Mouse (Mus musculus): Measurements from ENCODE around the gene Pxn. TPM values are rescaled to one million over a fixed set of nuclear protein-coding genes. Genes with fewer than 3 reads are reported as not detected.

Pxn gene
- polyA plus RNA-seq, 1 experiment from 2014 or later = 21.3 TPM

- 88% methylated on average over 7 of the region's 7 CpGs for WGBS
- H3K9ac ChIP-seq (replicated peaks) = no peak overlapping the region
- no peak overlapping the region for H3K27ac ChIP-seq (replicated peaks)
- H3K36me3 ChIP-seq = peaks cover 52% of the 10 kb centered on the region
- no peaks in the 10 kb centered on the region for H3K27me3 ChIP-seq (replicated peaks)
- no peak overlapping the region for H3K4me2 ChIP-seq
- peaks cover 23% of the 10 kb centered on the region for H3K4me1 ChIP-seq
- no peak for ATAC-seq (ENCODE audit: low FRiP score)
- H3K9me3 ChIP-seq (replicated peaks) = no peaks in the 10 kb centered on the region
- H3K4me3 ChIP-seq (replicated peaks) = no peak overlapping the region
These were observed 40.9 kb downstream of the Pxn start for GRCm38 (mm10) chr5:115547421-115547820.

DNA sequence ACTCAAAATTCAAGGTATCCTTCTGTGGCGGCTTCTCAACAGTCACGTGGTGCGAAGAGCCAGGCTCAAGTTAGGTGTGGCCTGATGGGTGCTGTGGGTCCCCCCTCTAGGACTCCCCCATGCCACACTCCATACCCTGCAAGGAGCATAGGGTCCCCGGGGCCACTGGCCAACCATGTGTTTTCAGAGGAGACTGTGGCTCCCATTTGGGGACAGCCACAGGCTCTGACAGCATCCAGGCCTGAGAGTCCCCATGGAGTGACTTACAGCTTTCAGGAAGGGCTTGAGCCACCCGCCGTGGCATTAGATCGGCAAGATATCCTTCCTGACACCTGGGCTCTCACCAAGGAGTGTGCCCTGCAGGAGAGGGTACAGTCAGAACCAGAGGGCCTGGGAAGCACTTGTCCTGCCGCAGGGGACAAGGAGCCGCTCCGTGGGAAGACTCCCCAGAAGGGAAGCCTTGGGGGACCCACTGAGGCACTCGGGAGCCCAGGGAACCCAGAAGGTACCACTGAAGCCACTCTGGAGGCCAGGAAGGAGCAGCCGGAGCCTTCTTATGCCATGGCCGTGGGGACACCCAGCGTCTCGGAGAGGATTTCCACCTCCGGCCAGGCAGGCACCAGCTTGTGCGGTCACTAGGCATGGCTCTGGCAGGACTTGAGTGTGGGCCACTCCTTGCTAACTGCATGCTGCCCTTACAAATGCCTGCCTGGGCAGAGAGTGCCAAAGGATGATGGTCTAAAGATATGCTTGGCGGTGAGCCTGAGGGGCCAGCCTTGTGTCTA, 42.2 kb downstream of the Pxn start:
- Histone ChIP-seq H3K9me3 (replicated peaks) (no peaks in the 10 kb centered on the region), H3K36me3 (peaks cover 64% of the 10 kb centered on the region), H3K4me2 (no peak overlapping the region), H3K4me3 (replicated peaks) (no peak overlapping the region), H3K9ac (replicated peaks) (no peak overlapping the region), H3K4me1 (peaks cover 10% of the 10 kb centered on the region), H3K27ac (replicated peaks) (no peak overlapping the region), H3K27me3 (replicated peaks) (no peaks in the 10 kb centered on the region)
- WGBS = 92% methylated on average over 18 of the region's 18 CpGs
- ATAC-seq (ENCODE audit: low FRiP score) = no peak

DNA sequence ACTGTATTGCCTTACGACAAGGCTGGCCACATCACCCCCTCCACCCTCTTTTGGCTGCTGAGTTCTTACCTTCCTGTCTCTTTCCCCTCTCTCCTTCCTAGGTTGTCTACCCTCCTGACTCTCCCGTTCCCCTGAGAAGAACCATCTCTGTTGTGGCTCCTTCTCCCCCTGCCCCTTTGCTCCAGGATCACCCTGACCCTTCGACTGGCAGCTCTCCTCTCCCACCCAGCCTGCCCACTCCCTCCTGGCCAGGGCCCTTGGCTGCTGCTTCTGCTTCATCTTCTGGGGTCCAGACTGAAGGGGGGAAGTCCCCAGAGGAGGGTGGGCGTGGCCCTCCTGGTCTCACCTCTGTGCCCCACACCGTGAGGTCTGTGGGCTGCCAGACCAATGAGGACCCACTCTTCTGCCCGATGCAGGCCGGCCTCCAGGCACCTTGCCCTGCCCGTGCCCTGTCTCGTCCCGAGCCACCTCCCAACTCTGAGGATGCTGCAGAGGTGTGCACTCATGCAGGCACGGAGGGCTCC, 44.1 kb downstream of the Pxn start:
- H3K4me2 ChIP-seq = no peak overlapping the region
- H3K4me1 ChIP-seq = no peaks in the 10 kb centered on the region
- 82% methylated on average over 11 of the region's 11 CpGs for WGBS
- no peaks in the 10 kb centered on the region for H3K27me3 ChIP-seq (replicated peaks)
- H3K27ac ChIP-seq (replicated peaks) = no peak overlapping the region
- H3K9ac ChIP-seq (replicated peaks) = no peak overlapping the region
- H3K36me3 ChIP-seq = peaks cover 68% of the 10 kb centered on the region
- H3K4me3 ChIP-seq (replicated peaks) = no peak overlapping the region
- no peak for ATAC-seq (ENCODE audit: low FRiP score)
- H3K9me3 ChIP-seq (replicated peaks) = no peaks in the 10 kb centered on the region

DNA sequence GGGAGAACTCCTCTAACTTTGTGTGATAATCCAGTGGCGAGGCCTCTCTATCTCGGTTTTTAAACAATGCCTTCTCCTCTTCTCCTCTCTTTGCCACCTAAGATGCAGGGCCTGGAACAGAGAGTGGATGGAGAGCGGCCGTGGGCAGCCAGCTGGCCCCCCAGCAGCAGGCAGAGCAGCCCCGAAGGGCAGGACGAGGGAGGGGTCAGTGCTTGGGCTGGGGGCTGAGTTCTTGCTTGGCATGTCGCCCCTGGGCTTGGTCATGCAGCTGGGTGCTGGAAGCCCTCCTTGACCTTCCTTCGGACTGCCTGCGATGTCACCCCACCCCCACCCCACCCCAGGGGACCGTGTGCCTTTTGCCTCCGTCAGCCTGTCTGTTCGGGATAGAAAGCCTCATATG, 44.9 kb downstream of the Pxn start:
- H3K36me3 ChIP-seq = peaks cover 60% of the 10 kb centered on the region

GRCm38 (mm10) chr5:115551799-115552198, 45.3 kb downstream of the Pxn start:
- Histone ChIP-seq H3K27me3 (replicated peaks) (no peaks in the 10 kb centered on the region), H3K9ac (replicated peaks) (no peak overlapping the region), H3K4me2 (no peak overlapping the region), H3K9me3 (replicated peaks) (no peaks in the 10 kb centered on the region), H3K36me3 (peaks cover 57% of the 10 kb centered on the region), H3K4me3 (replicated peaks) (no peak overlapping the region), H3K27ac (replicated peaks) (no peak overlapping the region), H3K4me1 (no peaks in the 10 kb centered on the region; the same call in 1 of the 2 replicates)
- 86% methylated on average over 13 of the region's 13 CpGs for WGBS
- ATAC-seq (ENCODE audit: low FRiP score) = no peak

More for the DNA sequence above, 44.9 kb downstream of the Pxn start:
- Histone ChIP-seq H3K9me3 (replicated peaks) (no peaks in the 10 kb centered on the region), H3K4me2 (no peak overlapping the region), H3K4me3 (replicated peaks) (no peak overlapping the region), H3K27me3 (replicated peaks) (no peaks in the 10 kb centered on the region), H3K27ac (replicated peaks) (no peak overlapping the region), H3K4me1 (no peaks in the 10 kb centered on the region; the same call in 1 of the 2 replicates), H3K9ac (replicated peaks) (no peak overlapping the region)
- ATAC-seq (ENCODE audit: low FRiP score) = no peak
- 80% methylated on average over 12 of the region's 12 CpGs for WGBS

DNA sequence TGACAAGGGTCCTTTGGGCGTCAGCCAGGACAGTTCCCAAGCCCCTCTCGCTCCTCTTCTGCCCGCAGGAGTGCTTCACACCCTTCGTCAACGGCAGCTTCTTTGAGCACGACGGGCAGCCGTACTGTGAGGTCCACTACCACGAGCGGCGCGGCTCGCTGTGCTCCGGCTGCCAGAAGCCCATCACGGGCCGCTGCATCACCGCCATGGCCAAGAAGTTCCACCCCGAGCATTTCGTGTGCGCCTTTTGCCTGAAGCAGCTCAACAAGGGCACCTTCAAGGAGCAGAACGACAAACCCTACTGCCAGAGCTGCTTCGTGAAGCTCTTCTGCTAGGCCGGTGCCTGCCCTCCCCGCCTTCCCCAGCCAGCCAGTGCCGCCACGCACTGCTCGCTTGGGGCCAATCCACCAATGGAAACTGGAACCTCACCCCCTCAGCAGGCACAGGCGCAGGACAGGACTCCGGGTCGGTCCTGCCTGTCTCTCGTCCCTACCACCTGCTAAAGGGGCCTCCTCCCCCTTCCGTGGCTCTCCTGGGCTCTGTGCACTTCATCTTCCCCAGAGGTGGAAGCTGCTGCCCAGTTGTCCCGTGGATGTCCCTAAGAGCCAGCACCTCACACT, 47.4 kb downstream of the Pxn start:
- no peaks in the 10 kb centered on the region for H3K27me3 ChIP-seq (replicated peaks)
- no peak overlapping the region for H3K27ac ChIP-seq (replicated peaks)
- no peak overlapping the region for H3K4me2 ChIP-seq
- no peaks in the 10 kb centered on the region for H3K9me3 ChIP-seq (replicated peaks)
- no peak overlapping the region for H3K4me3 ChIP-seq (replicated peaks)
- H3K4me1 ChIP-seq = no peaks in the 10 kb centered on the region; the same call in 1 of the 2 replicates
- WGBS = 88% methylated on average over 33 of the region's 33 CpGs
- H3K36me3 ChIP-seq = peaks cover 40% of the 10 kb centered on the region
- no peak for ATAC-seq (ENCODE audit: low FRiP score)
- H3K9ac ChIP-seq (replicated peaks) = no peak overlapping the region

DNA sequence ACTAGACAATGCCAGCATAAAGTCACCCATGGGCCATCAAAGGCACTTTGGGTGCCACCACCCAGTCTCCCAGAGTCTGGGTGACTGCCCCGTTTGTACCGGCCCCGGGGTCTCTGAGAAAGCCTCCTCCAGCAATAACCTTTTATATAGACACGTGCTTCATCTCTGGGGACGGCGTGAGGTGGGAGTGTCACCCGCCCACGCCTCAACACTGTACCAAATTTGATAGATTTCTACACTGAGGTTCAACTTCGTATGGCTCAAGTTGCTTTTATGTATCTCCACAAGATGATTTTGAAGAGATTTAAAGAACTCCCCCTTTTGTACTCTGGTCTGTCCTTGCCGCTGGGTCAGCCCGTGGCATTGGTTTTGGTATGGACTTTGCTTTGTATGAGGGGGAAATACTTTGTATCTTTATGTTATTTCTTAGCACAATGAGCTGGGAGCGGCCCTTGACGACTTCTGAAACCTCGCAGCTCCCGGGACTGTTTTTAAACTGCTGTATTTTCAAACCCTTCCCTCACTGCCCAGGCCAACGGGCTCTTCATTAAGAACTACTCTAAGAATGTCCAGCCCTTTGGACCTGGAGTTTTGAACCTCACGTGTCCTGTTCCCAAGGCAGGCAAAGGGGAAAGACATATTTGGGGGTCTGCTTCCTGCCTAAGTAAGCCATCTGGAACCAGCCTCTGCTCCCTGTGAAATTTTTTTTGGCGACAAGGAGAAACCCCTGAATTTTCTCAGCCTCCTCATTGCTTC, 48.2 kb downstream of the Pxn start:
- no peaks in the 10 kb centered on the region for H3K9me3 ChIP-seq (replicated peaks)
- no peak overlapping the region for H3K9ac ChIP-seq (replicated peaks)
- 93% methylated on average over 18 of the region's 18 CpGs for WGBS
- H3K27ac ChIP-seq (replicated peaks) = no peak overlapping the region
- H3K4me3 ChIP-seq (replicated peaks) = no peak overlapping the region
- H3K36me3 ChIP-seq = peaks cover 32% of the 10 kb centered on the region
- no peak overlapping the region for H3K4me2 ChIP-seq
- H3K4me1 ChIP-seq = no peaks in the 10 kb centered on the region; the same call in 1 of the 2 replicates
- H3K27me3 ChIP-seq (replicated peaks) = no peaks in the 10 kb centered on the region
- no peak for ATAC-seq (ENCODE audit: low FRiP score)

- H3K27ac ChIP-seq (replicated peaks) = no peak overlapping the region
- H3K9ac ChIP-seq (replicated peaks) = no peak overlapping the region
- no peaks in the 10 kb centered on the region for H3K9me3 ChIP-seq (replicated peaks)
- H3K4me2 ChIP-seq = no peak overlapping the region
- peaks cover 13% of the 10 kb centered on the region for H3K4me1 ChIP-seq
- 6% methylated on average over 8 of the region's 8 CpGs for WGBS
- peaks cover 38% of the 10 kb centered on the region for H3K36me3 ChIP-seq
- no peak overlapping the region for H3K4me3 ChIP-seq (replicated peaks)
- ATAC-seq (ENCODE audit: low FRiP score) = no peak
- no peaks in the 10 kb centered on the region for H3K27me3 ChIP-seq (replicated peaks)
These were observed 49.7 kb downstream of the Pxn start for GRCm38 (mm10) chr5:115556217-115556616.

GRCm38 (mm10) chr5:115558182-115558794, 51.8 kb downstream of the Pxn start:
- WGBS = 94% methylated on average over 14 of the region's 14 CpGs
- Histone ChIP-seq H3K27me3 (replicated peaks) (no peaks in the 10 kb centered on the region), H3K4me2 (no peak overlapping the region), H3K9me3 (replicated peaks) (no peaks in the 10 kb centered on the region), H3K4me3 (replicated peaks) (no peak overlapping the region), H3K4me1 (peaks cover 16% of the 10 kb centered on the region), H3K27ac (replicated peaks) (no peak overlapping the region), H3K36me3 (peaks cover 38% of the 10 kb centered on the region), H3K9ac (replicated peaks) (no peak overlapping the region)
- ATAC-seq (ENCODE audit: low FRiP score) = no peak

- H3K27me3 ChIP-seq (replicated peaks) = no peaks in the 10 kb centered on the region
- H3K9me3 ChIP-seq (replicated peaks) = no peaks in the 10 kb centered on the region
- H3K27ac ChIP-seq (replicated peaks) = peak within 1 kb of the TSS; percentile 85
- peaks cover 24% of the 10 kb centered on the region for H3K4me1 ChIP-seq
- peak within 1 kb of the TSS; percentile 94 for H3K9ac ChIP-seq (replicated peaks)
- ATAC-seq (ENCODE audit: low FRiP score) = peak; percentile 99
- H3K4me3 ChIP-seq (replicated peaks) = peak within 1 kb of the TSS; percentile 76
- WGBS = 1% methylated on average over 74 of the region's 78 CpGs
- peaks cover 36% of the 10 kb centered on the region for H3K36me3 ChIP-seq
- peak within 1 kb of the TSS; percentile 71 for H3K4me2 ChIP-seq
These were observed 53.0 kb downstream of the Pxn start, which contains the start of gene Rplp0 for GRCm38 (mm10) chr5:115559237-115560101. Gene Rplp0 (plus strand): TSS chr5:115559467.
